In genomic region chr8:126309015-126309414, GRCm38 (mm10) we compare ENCODE assay signal across 8 mouse cellular contexts. TPM values are rescaled to one million over a fixed set of nuclear protein-coding genes. Genes with fewer than 3 reads are reported as not detected.
DNase-seq lines count a peak whose midpoint lies in the region; ATAC-seq and TF ChIP-seq lines count a peak whose summit lies in the region.
"Had no signal": no experiment of that assay in that cellular context is flagged by ENCODE, and none has a peak within 500 bp of the region (broad histone marks: within the 10 kb centered on the region; RNA-seq: fewer than 3 reads in every experiment).

No protein-coding gene starts in this region.

- TF ChIP-seq POLR2A in thymus, adult 2 months (IDR thresholded peaks at IDR 0.05; ENCODE audit: control insufficient read depth, extremely low read depth, insufficient read depth, low read length, poor library complexity): no peak

- H3K27ac ChIP-seq in left cerebral cortex, adult 2 months: no peak overlapping the region
- no peak overlapping the region for H3K27ac ChIP-seq in lung, embryonic 14.5 days (ENCODE audit: low read depth)
- H3K27ac ChIP-seq in thymus, adult 2 months (ENCODE audit: control insufficient read depth, insufficient read depth, low read length): no peak overlapping the region

- TF ChIP-seq CTCF in left cerebral cortex, adult 2 months (IDR thresholded peaks at IDR 0.05): no peak
- no peak for TF ChIP-seq CTCF in lung, embryonic 14.5 days (IDR thresholded peaks at IDR 0.05; ENCODE audit: low read depth)
- TF ChIP-seq CTCF in thymus, adult 2 months (IDR thresholded peaks at IDR 0.05; ENCODE audit: borderline replicate concordance, control insufficient read depth, extremely low read depth, insufficient read depth, low read length, poor library complexity): no peak

- no peaks in the 10 kb centered on the region for H3K36me3 ChIP-seq in lung, embryonic 14.5 days (ENCODE audit: insufficient read depth)
- H3K36me3 ChIP-seq in thymus, adult 2 months (ENCODE audit: control insufficient read depth, insufficient read depth, low read length): no peaks in the 10 kb centered on the region

- peak; percentile 91 for DNase-seq in left cerebral cortex, postnatal 4 days
- no peak for DNase-seq in left cerebral cortex, adult 2 months (ENCODE audit: extremely low spot score in 1 of 2, low spot score in 2 of 2)
- DNase-seq in adrenal gland, postnatal 14 days: peak; percentile 74
- peak; percentile 45 to 49 for DNase-seq in cerebellum, postnatal 36 days
- DNase-seq in lung, embryonic 14.5 days: peak; percentile 88
- no peak for DNase-seq in thymus, adult 2 months
- DNase-seq in gastrocnemius, adult 18-20 months (ENCODE audit: low spot score): no peak

- intact Hi-C loops in left cerebral cortex, postnatal 4 days (cut with DNase I): no loop called here
- intact Hi-C loops in left cerebral cortex, adult 2 months (cut with DNase I): no loop called here

- H3K4me3 ChIP-seq in left cerebral cortex, adult 2 months: no peak overlapping the region
- H3K4me3 ChIP-seq in lung, embryonic 14.5 days (ENCODE audit: low read depth, low read length): no peak overlapping the region
- no peak overlapping the region for H3K4me3 ChIP-seq in thymus, adult 2 months (ENCODE audit: control insufficient read depth, insufficient read depth, low read length)

- H3K4me2 ChIP-seq in lung, embryonic 14.5 days: no peak overlapping the region

- H3K9me3 ChIP-seq in lung, embryonic 14.5 days (ENCODE audit: low read depth, low read length): no peaks in the 10 kb centered on the region

- H3K27me3 ChIP-seq in lung, embryonic 14.5 days (ENCODE audit: insufficient read depth, low read length): no peaks in the 10 kb centered on the region
- no peaks in the 10 kb centered on the region for H3K27me3 ChIP-seq in thymus, adult 2 months (ENCODE audit: control insufficient read depth, insufficient read depth, low read length)

- H3K9ac ChIP-seq in lung, embryonic 14.5 days: no peak overlapping the region

- 0% methylated on average over 1 of the region's 1 CpGs for WGBS in lung, embryonic 14.5 days
- 35% methylated on average over 1 of the region's 1 CpGs for WGBS in thymus, adult 2 months

- no peaks in the 10 kb centered on the region for H3K4me1 ChIP-seq in lung, embryonic 14.5 days (ENCODE audit: insufficient read depth)
- H3K4me1 ChIP-seq in thymus, adult 2 months (replicated peaks; ENCODE audit: control insufficient read depth, insufficient read depth, low read length): no peaks in the 10 kb centered on the region

- peak; percentile 66; the same call in 1 of the 2 replicates for ATAC-seq in lung, embryonic 14.5 days (ENCODE audit: insufficient read depth)

RNA-seq across cellular contexts. Expression of gene Slc35f3, which starts 10.7 kb away (rescaled TPM):
- 10 to 100 TPM in 1 of 2 experiments, 1 to 10 TPM in 1; 9.2 to 10.7 TPM for total RNA-seq in left cerebral cortex, postnatal 4 days (2021)
- 10 to 100 TPM; 36.9 to 42.5 TPM for total RNA-seq in left cerebral cortex, adult 2 months (2021)
- 1.2 and 1.3 TPM in 2 replicates for total RNA-seq in adrenal gland, postnatal 14 days (2021)
- 0.42 and 0.53 TPM in 2 replicates for polyA plus RNA-seq in lung, embryonic 14.5 days (2014; fragmentation: Nextera tagmentation; extraction: Ambion mirVana)
- 0.08 TPM in 1 of 2 replicates, not detected in the other for polyA plus RNA-seq in thymus, adult 2 months (2012; rRNA removed)
- under 1 TPM in 1 of 2 experiments, not detected in 1; 0.33 TPM for total RNA-seq in gastrocnemius, adult 18-20 months (2021)
- total RNA-seq: heart, postnatal 36 days had no signal

Comparison
In these comparisons a context has a peak if more than half of its experiments do, and no peak if none do; other contexts are left out.
1. DNase-seq: peak in left cerebral cortex, postnatal 4 days (single experiment), adrenal gland, postnatal 14 days (single experiment), cerebellum, postnatal 36 days (2 of 2) and lung, embryonic 14.5 days (single experiment); none in left cerebral cortex, adult 2 months (0 of 2), thymus, adult 2 months (single experiment) and gastrocnemius, adult 18-20 months (single experiment).